Mouse (Mus musculus) megakaryocyte-erythroid progenitor cell, adult 5-6 weeks (primary cell): ENCODE results near the gene Rabif. TPM values are rescaled to one million over a fixed set of nuclear protein-coding genes. Genes with fewer than 3 reads are reported as not detected.

Source experiments
- ATAC-seq: replicated peaks from 2 replicates; pipeline ENCODE4 v1.8.0; 2016; ENCODE audit warnings: mild to moderate bottlenecking, inconsistent platforms; ENCODE audit not compliant: severe bottlenecking, poor library complexity, low FRiP score, low TSS enrichment
- total RNA-seq, 2 experiments: library from RNA; stranded (forward) in 1 of 2; stranded (reverse) in 1 of 2; fragments of 200-1000, 215-1000 nt in 1 of 2; fragments of >200 nt in 1 of 2; fragmentation: Nextera tagmentation in 1 of 2; gene quantifications; 2 replicates each; pipeline ENCODE4 v1.2.3; 2014 to 2017

Gene Rabif
- total RNA-seq, 2 experiments from 2014 or later = 16.3 to 20.9 TPM

DNA sequence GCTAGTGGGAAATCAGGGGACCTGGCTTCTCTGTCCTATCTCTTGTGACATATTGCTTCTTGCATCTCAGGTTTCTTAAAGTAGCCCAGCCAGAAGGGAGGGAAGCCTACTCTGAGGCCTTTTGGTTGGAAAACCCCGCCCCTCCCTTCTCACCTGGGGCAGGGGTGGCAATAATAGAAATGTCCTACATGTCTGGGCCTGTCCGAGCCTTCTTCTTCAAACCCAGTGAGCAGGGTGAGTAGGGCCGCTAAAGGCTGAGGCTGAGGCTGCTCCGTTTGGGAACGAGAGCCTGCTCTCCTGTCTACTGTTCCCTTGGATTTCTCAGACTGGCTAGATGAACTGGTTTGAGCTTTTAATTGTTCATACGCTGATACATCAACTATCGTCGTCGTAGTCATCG is 46.2 kb downstream of the Rabif start:
- ATAC-seq = no peak

DNA sequence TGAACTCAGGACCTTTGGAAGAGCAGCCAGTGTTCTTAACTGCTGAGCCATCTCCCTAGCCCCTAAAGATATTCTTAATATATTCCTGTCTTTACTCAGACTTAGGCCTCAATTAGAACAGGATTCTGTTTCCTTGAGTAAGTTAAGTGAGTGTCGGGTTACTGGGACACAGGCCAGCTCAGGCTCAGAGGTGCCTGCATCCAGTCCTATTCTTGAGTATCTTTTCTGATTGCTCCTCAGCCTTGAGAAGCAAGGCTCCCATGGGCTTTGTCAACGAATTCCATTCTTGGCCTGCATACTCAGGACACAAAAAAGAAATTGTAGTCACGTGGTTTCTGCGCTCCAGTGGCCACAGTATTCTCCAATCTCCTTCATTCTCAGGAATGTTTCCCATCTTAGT is 53.8 kb downstream of the Rabif start:
- no peak for ATAC-seq

DNA sequence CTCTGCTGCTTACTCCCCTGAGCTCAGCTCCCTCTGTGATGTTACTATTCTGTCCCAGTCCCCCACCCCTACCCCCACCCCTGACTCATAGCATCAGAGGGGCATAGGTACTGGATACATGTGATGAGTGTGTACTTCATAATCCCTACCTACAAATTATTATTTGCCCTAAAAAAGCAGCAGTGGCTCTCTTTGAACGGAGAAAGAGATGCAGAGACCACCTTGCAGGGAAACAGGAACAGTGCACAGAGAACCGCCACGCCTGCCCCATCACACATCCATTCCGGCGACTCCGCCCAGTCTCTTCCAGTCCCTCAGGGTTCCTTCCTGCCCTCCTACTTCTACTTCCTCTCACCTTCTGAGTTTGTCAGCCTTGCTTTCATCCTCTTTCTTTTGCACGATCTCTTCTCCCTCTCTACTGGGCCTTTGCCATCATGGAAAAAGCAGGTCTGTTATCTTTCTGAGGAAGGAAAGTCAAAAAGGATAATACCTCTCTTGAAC is 55.2 kb downstream of the Rabif start, which contains the start of gene Mgat4e:
Gene Mgat4e, minus strand, starts transcription at position 51 of the 501 bp plus-strand sequence.
- ATAC-seq = no peak

DNA sequence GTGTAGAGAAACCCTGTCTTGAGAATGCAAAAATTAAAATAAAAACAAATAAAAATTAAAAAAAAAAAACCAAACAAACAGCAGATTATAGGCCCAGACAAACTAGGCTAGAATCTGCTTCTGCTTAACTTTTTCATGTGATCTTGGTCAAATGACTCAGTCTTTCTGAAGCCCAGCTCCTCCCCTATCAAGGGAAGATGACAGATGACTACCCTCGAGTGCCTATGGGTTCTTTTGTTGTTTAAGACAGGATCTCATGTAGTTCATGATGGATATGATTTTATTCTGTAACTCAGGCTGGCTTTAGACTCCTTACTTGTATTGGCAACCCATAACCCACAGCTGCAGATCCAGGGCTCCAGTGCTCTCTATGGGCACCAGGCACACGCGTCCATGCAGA is 57.4 kb downstream of the Rabif start:
- ATAC-seq = no peak

DNA sequence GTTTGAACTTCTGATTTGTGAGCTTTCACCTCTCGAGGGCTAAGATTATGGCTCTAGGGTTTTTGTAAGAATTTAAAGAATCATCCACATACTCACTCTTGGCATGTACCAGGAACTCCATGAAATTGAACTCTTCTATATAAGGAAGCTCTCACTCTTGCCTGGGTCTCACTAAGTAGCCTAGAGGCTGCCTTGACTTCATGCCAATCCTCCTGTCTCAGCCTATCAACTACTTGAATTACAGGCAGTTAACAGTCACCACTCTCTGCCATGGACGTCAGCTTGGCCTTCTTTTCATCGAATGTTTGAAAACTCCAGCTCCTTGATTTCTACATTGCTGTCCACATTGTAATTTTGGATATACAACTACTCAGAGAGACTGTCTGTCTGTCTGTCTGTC is 57.9 kb downstream of the Rabif start:
- ATAC-seq = no peak

DNA sequence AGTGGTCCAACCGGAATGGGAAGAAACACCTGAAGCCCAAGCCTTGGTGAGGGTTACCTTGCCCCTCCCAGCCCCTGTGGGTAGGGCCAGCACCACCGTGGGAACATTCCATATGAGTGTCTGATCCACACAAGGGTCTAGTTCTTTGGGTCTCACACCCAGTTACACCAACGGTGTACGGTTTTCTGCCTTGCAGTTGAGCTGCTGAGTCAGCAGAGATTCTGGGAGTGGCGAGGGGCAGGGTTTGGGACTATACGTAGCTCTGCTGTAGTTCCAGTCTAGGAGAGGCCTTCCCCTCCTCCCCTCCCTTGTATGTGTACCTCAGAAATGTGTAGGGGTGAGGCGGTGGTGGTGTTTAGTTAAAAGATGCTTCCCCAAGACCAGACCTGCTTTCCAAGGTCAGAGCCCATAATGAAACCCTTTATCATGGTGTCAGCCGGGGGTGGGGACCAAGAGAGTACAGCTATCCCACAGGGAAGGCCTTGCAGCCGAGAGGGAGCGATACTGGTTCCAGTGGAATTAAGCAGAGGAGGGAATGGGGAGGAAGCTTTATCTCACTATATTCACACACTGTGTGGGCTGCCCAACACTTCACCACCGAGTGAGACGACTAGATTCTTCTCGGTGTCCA is 60.9 kb downstream of the Rabif start:
- ATAC-seq = 0 out of 2 replicates have a peak, but pooled peaks have one; percentile 23

DNA sequence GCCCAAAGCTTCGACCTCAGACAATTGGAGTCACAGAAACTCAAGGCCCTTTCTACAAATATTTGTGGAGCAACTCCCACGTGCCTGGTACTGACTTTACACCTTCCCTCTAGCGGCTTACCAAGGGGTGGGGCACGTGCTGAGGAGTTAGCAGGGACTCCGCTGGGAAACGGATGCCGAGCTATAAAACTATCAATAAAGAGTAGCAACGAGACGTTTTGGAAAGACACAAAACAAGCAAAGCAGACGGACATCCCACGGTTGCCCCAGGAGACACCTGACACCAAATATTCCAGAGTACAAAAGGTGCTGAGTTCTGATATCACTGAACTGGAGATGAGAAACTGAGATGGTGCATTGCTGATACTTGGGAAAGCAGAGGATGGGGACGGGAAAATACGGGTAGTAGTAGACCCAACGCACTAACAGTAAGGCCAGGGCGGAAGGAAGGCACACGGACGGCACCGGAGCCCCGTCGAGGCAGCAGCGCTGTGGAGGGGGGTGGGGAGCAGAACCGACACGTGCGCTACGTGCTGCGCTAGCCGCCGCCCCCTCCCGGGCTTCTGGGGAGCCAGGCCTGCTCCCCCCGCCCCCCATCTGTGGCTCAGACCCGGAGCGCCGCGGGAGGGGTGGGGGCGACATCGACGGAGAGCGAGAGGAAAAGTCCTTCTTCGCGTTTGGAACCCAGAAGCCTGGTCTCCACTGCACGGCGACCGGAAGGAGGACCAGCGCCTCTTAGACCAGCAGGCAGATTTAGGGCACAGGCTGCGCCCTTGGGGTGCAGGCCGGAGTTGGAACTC is 61.6 kb downstream of the Rabif start:
- 0 out of 2 replicates have a peak, but pooled peaks have one; percentile 24 for ATAC-seq

DNA sequence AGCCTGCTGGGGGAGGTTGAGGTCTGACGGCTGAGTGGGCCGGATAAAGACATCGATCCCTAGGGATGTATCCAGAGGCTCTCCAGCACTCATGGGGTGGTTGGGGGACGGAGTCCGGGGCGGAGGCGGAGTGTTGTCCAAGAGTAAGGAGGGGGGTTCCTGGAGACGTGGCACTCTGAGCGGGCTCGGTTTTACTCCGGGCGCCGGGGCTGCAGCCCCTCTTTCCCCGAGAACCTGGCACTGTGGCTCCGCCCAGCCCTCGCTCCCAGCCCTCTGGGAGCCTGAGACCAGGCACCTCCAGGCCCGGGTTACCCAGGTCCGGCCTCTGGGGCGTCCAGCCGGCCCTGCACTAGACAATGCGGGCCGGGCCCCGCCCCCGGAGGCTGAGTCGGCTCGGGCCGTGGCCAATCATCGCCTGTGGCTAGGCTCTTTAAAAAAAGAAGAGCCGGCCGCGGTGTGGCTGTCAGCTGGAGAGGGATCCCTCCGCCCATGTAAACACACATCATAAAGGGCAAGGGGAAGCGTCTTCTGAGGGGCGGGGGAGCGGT is 62.3 kb downstream of the Rabif start:
- ATAC-seq = peak; percentile 83

Other genes with a start within 250 kb of the Rabif start
- gene Myog, start 204.7 kb upstream of the Rabif start, total RNA-seq (2014; fragmentation: Nextera tagmentation) = not detected in 2 replicates
- gene Myog, start 204.7 kb upstream of the Rabif start, total RNA-seq (2017) = not detected in 2 replicates
- gene Ppfia4, start 161.7 kb upstream of the Rabif start, total RNA-seq (2014; fragmentation: Nextera tagmentation) = 0.32 and 1.1 TPM in 2 replicates
- 1.1 and 1.6 TPM in 2 replicates for gene Ppfia4, start 161.7 kb upstream of the Rabif start, total RNA-seq (2017)
- 48.8 and 72.3 TPM in 2 replicates for gene Tmem183a, start 132.7 kb upstream of the Rabif start, total RNA-seq (2014; fragmentation: Nextera tagmentation)
- 51.4 and 57.0 TPM in 2 replicates for gene Tmem183a, start 132.7 kb upstream of the Rabif start, total RNA-seq (2017)
- not detected in 2 replicates for gene 4933406M09Rik, start 108.7 kb upstream of the Rabif start, total RNA-seq (2014; fragmentation: Nextera tagmentation)
- gene 4933406M09Rik, start 108.7 kb upstream of the Rabif start, total RNA-seq (2017) = not detected in 2 replicates
- gene Cyb5r1, start 89.1 kb upstream of the Rabif start, total RNA-seq (2014; fragmentation: Nextera tagmentation) = 33.0 and 38.9 TPM in 2 replicates
- 16.3 and 24.8 TPM in 2 replicates for gene Cyb5r1, start 89.1 kb upstream of the Rabif start, total RNA-seq (2017)
- 42.2 and 56.1 TPM in 2 replicates for gene Adipor1, start 79.3 kb upstream of the Rabif start, total RNA-seq (2014; fragmentation: Nextera tagmentation)
- 33.3 and 37.5 TPM in 2 replicates for gene Adipor1, start 79.3 kb upstream of the Rabif start, total RNA-seq (2017)
- 62.2 and 79.3 TPM in 2 replicates for gene Klhl12, start 39.1 kb upstream of the Rabif start, total RNA-seq (2014; fragmentation: Nextera tagmentation)
- 49.9 and 60.7 TPM in 2 replicates for gene Klhl12, start 39.1 kb upstream of the Rabif start, total RNA-seq (2017)
- gene Mgat4e, start 55.0 kb downstream of the Rabif start, total RNA-seq (2014; fragmentation: Nextera tagmentation) = not detected in 2 replicates
- gene Mgat4e, start 55.0 kb downstream of the Rabif start, total RNA-seq (2017) = not detected in 2 replicates
- gene Kdm5b, start 65.5 kb downstream of the Rabif start, total RNA-seq (2014; fragmentation: Nextera tagmentation) = 35.0 and 42.7 TPM in 2 replicates
- gene Kdm5b, start 65.5 kb downstream of the Rabif start, total RNA-seq (2017) = 25.5 and 41.3 TPM in 2 replicates
- gene Syt2, start 152.0 kb downstream of the Rabif start, total RNA-seq (2014; fragmentation: Nextera tagmentation) = 0.33 TPM in 1 of 2 replicates, not detected in the other
- gene Syt2, start 152.0 kb downstream of the Rabif start, total RNA-seq (2017) = 0.05 TPM in 1 of 2 replicates, not detected in the other